Mouse (Mus musculus) olfactory bulb, adult 2 months (tissue): ENCODE data around the gene 1600014C23Rik. TPM values are rescaled to one million over a fixed set of nuclear protein-coding genes. Genes with fewer than 3 reads are reported as not detected.

Source experiments
- H3K27ac ChIP-seq: fragments of 200-500 bp; 2 replicates; pipeline ENCODE4 v1.5.1; 2012; ENCODE audit warnings: low read depth, low read length; ENCODE audit not compliant: insufficient read depth
- H3K4me1 ChIP-seq: fragments of 200-500 bp; 2 replicates; pipeline ENCODE4 v1.6.1; 2012; ENCODE audit warnings: low read length; ENCODE audit not compliant: control insufficient read depth, insufficient read depth
- H3K4me3 ChIP-seq: fragments of 200-500 bp; 2 replicates; pipeline ENCODE4 v1.5.1; 2012; ENCODE audit warnings: mild to moderate bottlenecking, low read depth, low read length, moderate library complexity; ENCODE audit not compliant: insufficient read depth
- CTCF ChIP-seq: fragments of 200-500 bp; IDR thresholded peaks from 2 replicates; pipeline ENCODE4 v1.5.1; 2012; ENCODE audit warnings: low read depth, mild to moderate bottlenecking, low read length, moderate library complexity; ENCODE audit not compliant: insufficient read depth
- POLR2A ChIP-seq: fragments of 200-500 bp; IDR thresholded peaks from 2 replicates; pipeline ENCODE4 v1.6.1; 2012; ENCODE audit warnings: mild to moderate bottlenecking, low read depth, low read length, moderate library complexity; ENCODE audit not compliant: insufficient read depth
- WGBS: fragments of 180-500 bp; shearing (Covaris S2); methylation state at CpG from one replicate; pipeline ENCODE4 v1.1.7; 2018; 5-methylcytosine and 5-hydroxymethylcytosine counted together
- polyA plus RNA-seq: library from polyadenylated mRNA; stranded (reverse); fragments of >200 nt; gene quantifications from 2 replicates; pipeline ENCODE4 v1.2.4, GENCODE M21; 2012; ENCODE audit warnings: low replicate concordance; ENCODE audit not compliant: missing spikeins, insufficient read depth, insufficient read length

Gene 1600014C23Rik
- polyA plus RNA-seq, 1 experiment = not detected

DNA sequence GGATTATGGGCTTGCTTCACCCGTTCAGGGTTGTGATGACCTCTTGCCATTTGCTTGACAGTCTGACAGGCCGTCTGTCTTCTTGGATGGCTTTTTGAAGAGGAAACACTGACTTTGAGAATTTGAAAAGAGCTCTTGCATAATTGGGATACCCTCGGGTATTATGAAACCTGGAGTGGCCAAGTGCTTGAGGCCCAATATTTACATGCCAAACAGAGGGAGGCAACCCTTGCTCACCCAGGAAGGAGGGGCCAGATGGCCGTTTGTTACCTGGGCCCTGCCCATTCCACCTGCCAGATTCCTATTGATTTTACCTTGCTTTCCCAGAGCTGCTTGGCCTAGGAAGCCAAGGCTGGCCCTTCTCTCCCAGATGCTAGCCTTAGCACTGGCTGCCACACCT lies 31.4 kb downstream of the 1600014C23Rik start:
- Histone ChIP-seq H3K27ac (no peak overlapping the region), H3K4me3 (no peak overlapping the region), H3K4me1 (no peaks in the 10 kb centered on the region; the same call in 1 of the 2 replicates)
- TF ChIP-seq CTCF (no peak), POLR2A (no peak)
- WGBS = 71% methylated on average over 4 of the region's 4 CpGs

GRCm38 (mm10) chr17:45701236-45701591 lies 32.4 kb downstream of the 1600014C23Rik start:
- 71% methylated on average over 9 of the region's 9 CpGs for WGBS
- Histone ChIP-seq H3K27ac (no peak overlapping the region), H3K4me1 (no peaks in the 10 kb centered on the region; the same call in 1 of the 2 replicates), H3K4me3 (no peak overlapping the region)
- TF ChIP-seq POLR2A (no peak), CTCF (no peak)

DNA sequence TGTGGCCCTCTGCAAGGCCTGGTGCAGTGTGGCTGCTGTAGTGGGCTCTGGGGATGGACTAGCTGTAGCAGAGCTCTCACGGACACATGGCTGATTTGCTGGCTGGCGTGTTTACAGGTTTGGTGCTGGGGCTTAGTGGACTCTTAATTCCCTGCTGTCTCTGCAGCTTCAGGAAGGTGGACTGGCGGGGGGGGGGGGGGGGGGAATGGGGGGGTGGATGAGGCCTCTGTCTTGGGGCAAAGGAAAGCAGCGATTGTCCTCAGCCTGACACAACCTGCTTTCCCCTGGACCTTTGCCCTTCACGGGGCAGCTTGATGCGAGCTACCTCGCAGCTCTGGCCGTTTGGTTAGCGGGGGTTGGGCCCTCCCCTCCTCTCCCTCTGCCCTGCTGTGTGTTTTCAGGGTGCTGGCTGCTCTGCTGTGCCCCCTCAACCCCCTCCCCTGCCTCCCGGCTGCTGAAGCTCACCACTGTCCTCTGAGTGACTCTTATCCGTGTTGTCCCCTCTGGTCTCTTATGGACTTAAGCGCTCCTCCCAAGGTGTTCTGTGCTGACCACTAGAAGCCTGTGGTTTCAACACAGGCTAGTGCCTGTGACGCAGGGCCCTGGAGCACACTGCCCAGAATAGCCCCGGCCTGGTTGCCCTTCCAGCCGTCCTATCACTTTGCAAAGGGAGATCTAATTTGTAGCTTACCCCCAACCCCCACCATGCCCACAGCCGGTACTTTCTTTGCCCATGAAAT lies 33.0 kb downstream of the 1600014C23Rik start:
- peaks cover under 1% of the 10 kb centered on the region for H3K4me1 ChIP-seq
- WGBS = 68% methylated on average over 9 of the region's 16 CpGs
- TF ChIP-seq CTCF = no peak
- no peak for TF ChIP-seq POLR2A

DNA sequence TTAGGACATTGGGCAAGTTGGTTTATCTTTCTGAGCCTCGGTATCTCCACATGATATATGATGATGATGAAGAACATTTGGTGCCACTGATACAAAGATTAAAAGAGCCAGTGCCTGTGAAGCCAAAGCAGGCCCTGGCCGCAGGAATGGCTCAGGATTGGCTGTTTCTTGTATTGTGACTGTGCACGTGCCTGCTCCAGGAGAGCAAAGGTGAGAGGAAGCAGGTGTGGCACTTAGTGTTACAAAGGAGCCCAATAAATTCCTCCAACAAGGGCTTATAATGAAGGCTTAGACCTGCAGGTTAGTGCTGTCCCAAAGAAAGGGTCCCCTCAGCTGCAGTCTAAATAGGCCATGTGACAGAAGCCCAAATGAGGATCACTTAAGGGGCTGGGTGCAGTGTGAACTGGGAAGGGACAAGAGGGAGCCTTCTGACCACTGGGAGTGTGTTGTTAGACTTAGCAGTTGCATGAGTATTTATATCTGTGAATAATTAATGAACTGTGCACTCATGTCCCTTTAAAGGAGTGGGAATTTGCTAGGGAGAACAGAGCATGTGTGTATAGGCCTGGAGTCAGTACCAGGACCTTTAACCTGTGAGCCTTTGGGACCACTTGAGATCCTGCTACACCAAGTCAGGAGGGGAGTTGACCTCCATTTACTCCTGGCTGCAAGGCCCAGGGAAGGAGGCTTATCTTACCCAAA lies 34.5 kb downstream of the 1600014C23Rik start:
- H3K4me3 ChIP-seq = no peak overlapping the region
- TF ChIP-seq CTCF = no peak
- TF ChIP-seq POLR2A = no peak
- H3K27ac ChIP-seq = no peak overlapping the region
- 88% methylated on average over 3 of the region's 3 CpGs for WGBS
- peaks cover 9% of the 10 kb centered on the region for H3K4me1 ChIP-seq

More for the DNA sequence above, 33.0 kb downstream of the 1600014C23Rik start:
- H3K27ac ChIP-seq = no peak overlapping the region
- H3K4me3 ChIP-seq = no peak overlapping the region

DNA sequence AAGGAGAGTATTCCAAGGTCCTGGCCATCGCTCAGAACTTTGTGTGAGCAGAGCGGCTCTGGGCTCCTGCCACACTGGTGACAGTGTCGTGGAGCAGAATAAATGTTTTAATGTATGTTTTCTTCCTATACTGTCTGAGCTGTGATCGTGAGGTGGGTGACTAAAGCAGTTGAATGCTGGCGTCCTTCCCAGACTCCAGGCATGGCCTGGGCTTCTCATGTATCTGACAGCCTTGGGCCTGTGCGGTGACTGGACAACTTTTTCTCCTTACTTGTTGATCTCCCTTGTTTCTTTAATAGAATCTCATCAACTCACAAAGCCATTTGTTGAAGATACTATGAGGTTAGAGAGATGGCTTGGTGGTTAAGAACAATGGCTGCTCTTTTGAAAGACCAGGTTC lies 35.3 kb downstream of the 1600014C23Rik start:
- 67% methylated on average over 6 of the region's 6 CpGs for WGBS
- no peak overlapping the region for H3K4me3 ChIP-seq

GRCm38 (mm10) chr17:45696981-45697380 lies 36.7 kb downstream of the 1600014C23Rik start:
- H3K4me3 ChIP-seq = no peak overlapping the region
- peaks cover 9% of the 10 kb centered on the region for H3K4me1 ChIP-seq
- TF ChIP-seq POLR2A = no peak
- TF ChIP-seq CTCF = no peak
- no peak overlapping the region for H3K27ac ChIP-seq
- 92% methylated on average over 9 of the region's 9 CpGs for WGBS

More for the DNA sequence above, 35.3 kb downstream of the 1600014C23Rik start:
- Histone ChIP-seq H3K27ac (no peak overlapping the region), H3K4me1 (peaks cover 9% of the 10 kb centered on the region)
- TF ChIP-seq POLR2A = no peak
- no peak for TF ChIP-seq CTCF

GRCm38 (mm10) chr17:45695227-45696120 lies 38.2 kb downstream of the 1600014C23Rik start:
- Histone ChIP-seq H3K4me3 (no peak overlapping the region), H3K4me1 (peaks cover 9% of the 10 kb centered on the region), H3K27ac (no peak overlapping the region)
- TF ChIP-seq CTCF (no peak), POLR2A (no peak)
- 65% methylated on average over 23 of the region's 23 CpGs for WGBS

DNA sequence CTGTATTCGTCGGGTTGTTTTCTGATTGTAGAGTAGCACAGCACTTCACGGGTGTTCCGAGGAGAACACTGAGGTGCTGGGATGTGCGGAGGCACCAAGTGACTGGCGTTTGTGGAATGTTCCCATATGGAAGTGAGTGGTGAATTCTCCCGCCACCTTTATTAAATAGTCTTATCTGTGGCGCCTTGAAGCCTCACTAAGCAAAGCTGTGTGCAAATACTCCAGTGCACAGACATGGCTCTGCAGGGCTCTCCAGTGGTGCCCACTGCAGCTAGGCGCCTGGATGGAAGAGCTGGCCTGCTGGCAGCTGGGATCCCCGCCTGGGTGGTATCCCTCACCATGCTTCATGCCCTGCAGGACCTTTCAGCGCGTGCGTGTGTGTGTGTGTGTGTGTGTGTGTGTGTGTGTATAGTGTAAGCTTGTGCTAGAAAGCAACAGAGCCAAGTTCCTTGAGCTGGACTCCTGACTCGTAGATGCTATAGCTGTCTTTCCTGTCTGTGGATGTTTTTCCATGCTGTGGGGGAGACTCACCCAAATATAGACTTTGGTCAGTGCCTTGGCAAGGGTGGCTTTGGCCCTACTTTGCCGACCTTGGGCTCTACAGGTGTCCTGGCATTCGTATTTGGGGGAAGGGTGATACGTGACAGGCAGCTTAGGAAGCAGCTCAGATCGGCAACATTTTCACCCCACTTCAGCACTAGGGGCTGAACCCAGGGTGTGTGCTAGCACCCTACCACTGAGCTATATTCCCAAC lies 39.7 kb downstream of the 1600014C23Rik start:
- Histone ChIP-seq H3K4me1 (peaks cover 9% of the 10 kb centered on the region), H3K4me3 (no peak overlapping the region), H3K27ac (no peak overlapping the region)
- 83% methylated on average over 18 of the region's 18 CpGs for WGBS
- TF ChIP-seq POLR2A = no peak
- TF ChIP-seq CTCF = no peak
